Mouse (Mus musculus): ENCODE measurements at regions not wholly inside any gene's neighbourhood (a gene's known extent, or its start where the extent isn't known, plus 50 kb on each side); places are given as distances from the start of the nearest gene placed in this dataset.

GRCm38 (mm10) chr13:107850907-107851560 lies 193.2 kb upstream of the Smim15 start:
- TF ChIP-seq CTCF (IDR thresholded peaks at IDR 0.05; ENCODE audit: borderline replicate concordance, insufficient read depth, low read depth, low read length) (no peak), POLR2A (IDR thresholded peaks at IDR 0.05; ENCODE audit: borderline replicate concordance, insufficient read depth, low read length) (no peak)

All from cerebellum, adult 2 months (tissue).